Mouse (Mus musculus): ENCODE measurements around the gene Rps10.

Gene Rps10

DNA sequence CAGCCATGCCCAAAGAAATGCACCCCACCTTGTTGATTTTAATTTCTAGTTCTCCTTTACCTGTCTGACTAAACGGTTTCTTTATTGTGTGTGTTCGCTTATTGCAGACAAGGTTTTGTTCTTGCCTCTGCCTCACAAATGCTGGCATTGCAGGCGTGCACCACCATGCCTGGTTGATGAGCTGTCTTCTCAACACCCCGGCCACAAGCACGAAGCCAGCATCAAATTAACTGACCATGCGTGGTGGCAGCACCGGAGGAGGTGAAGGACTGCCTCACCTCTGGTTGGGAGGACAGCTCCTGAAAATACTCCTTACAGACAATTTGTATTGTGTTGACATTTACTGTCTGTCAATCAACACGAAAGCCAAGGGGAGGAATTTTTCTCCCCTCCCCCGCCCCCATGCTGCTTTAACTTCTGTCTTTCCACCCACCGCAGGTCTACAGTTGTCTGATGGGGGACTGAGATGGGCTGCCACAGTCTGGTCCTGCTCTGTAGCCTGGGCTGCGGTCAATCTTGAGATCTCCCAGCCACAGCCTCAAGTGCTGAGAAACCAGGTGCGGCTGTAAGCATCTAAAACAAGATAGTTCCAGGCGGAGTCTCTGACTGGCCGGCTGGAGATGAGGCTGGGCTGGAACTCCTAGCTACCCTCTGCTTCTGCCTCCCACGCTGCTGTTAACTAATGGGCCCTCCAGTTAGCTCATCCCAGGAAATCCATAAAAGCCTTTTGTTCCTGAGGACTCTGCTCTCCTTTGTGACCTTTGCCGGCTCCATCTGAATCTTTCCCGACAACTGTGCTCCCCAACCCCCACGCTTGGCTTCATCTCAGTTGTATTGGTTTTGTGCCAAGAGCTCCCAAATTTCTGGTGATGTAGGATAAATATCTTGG lies at the start of gene Rps10:
Gene Rps10, minus strand, starts transcription at position 538 of the 889 bp plus-strand sequence.
- no peak for DNase-seq (ENCODE audit: low spot score in 2 of 2)

DNA sequence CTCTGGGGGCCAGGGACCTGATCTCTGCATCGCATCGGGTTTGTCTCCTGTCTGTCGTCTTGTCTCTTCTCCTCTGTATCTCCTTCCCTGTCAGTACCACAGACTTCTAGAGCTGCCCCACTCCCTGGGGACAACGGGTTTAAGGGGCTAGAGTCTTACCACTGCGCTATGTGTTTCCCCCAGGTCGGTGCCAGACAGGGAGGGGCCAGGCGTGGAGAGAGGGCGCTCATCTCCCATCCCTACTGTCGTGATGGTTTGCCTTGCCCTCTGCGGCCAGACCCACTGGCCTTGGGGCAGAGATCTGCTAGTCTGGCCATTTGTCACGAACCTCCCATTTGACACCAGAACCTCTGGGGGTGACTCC lies 49.1 kb upstream of the Rps10 start:
- DNase-seq (ENCODE audit: low spot score in 2 of 2): no peak

DNA sequence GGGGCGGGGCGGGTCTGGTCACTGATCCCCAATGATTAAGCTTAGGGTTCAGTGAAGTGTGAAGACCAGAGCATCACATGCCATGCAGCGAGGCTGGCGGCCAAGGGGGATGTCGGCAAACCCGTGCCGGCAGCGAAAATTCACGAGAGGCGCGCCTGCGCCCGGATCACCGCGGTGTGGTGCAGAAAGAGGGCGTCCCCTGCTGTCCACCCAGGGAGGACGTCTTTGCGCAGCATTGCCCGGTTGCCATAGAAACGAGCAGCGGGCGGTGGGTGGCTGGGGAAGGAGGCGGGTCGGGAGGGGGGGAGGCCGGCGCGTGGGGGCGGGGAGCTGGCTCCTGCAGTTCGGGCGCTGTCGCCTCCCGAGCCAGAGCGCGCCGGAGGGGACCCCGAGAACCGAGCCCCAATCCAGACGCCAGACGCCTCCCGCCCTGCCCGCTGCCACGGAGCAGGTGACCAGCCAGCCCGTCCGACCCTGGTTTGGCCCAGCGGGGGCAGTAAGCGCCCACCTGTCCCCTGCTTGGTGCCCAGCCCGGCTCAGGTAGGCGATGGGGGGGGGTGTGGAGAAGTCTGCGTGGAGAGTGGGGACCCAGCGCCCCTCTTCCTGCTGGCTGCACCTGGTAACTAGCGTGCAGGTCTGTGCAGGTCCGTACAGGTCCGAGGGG lies 48.5 kb upstream of the Rps10 start:
- peak; percentile 75 to 78 for DNase-seq (ENCODE audit: low spot score in 2 of 2)

DNA sequence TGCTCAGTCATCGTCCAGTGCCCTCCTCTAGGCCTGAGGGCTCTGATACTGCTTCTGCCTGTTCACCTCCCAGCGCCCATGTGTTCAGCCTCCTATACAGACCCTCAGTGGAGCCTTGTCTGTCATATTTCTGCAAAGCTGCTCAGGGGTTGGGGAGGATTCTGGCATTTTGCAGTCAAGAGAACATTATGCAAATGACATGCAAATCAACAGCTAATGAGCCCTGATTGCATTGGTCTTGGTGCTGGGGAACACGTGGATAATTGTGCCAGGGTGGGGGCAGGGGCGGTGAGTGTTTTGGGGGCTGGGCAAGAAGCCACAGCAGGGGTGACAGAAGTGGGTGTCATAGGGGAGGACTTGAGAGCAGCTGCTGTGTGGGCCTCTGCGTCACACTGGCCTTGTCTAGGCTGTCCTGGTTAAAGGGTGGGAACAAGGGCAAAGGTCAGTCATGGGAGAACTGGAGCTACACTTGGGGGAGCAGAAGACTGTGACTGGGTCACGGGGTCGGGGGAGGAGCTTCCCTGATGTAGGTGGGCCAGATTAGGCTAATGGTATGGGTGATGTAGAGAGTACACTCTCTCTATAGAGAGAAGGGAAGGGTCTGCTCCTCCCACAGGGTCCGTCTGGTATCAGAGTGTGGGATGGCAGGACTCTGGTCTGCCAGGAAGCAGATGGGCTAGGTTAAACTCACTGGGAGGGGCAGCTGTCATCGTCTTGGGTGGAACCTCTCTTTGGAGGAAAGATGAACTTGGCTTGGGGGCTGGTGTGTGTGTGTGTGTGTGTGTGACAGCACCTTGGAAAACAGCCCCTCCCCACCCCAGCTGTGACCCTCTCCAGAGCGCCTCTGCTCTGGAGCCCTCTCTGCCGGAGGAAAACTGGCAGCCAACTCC lies 42.7 kb upstream of the Rps10 start:
- DNase-seq (ENCODE audit: low spot score in 2 of 2): no peak

DNA sequence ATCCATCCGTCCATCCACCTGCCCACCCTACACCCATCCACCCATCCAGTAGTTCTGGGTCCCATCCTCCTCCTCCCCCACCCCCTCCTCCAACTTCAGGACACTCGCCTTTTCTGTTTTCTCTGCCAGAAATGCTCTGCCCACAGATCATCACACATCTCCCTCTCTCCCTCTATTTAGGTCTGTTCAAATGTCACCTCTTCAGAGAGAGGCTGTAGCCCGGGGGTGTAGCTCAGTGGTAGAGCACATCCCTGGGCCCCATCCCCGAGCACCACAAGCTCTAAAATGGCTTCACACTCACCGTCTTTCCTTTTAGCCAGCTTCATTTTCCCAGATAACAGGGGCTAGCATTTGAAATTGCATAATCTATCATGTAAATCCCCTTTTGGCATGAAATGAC lies 41.3 kb upstream of the Rps10 start:
- no peak for DNase-seq (ENCODE audit: low spot score in 2 of 2)

DNA sequence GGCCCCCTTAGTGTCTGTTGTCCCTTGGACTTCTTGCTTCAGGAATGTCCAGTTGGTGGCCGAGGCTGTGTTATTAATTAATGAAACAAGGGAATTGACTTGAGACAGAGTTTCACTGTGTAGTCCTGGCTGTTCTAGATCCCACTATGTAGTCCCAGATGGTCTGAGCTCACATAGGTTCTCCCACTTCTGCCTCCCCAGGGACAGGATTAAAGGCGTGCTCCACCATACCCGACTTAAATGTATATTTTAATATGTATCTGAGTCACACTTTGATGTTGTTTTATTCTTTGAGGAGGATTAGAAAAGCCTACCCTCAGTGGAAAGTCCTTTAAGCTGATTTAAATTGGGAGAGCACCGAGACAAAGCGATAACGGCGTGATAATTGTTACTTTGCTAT lies 39.8 kb upstream of the Rps10 start:
- no peak for DNase-seq (ENCODE audit: low spot score in 2 of 2)

DNA sequence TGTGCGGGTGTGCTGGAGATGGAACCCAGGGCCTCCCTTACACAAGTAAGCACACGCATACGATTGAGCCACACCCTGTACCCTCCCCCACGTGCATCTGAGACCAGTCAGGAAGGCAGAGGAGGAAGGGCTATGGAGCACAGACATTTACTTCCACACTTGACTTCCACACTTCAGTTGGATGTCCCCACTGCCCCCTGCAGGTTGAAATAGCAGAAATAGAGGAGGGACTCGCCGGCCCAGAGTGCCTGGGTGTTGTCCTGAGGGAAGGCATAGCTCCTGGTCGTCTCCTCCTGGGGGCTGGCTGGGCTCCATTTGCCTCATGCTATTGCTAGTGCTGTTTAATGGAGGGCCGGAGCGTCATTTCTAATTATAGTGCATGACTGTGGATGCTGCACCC lies 39.0 kb upstream of the Rps10 start:
- DNase-seq (ENCODE audit: low spot score in 2 of 2): no peak

DNA sequence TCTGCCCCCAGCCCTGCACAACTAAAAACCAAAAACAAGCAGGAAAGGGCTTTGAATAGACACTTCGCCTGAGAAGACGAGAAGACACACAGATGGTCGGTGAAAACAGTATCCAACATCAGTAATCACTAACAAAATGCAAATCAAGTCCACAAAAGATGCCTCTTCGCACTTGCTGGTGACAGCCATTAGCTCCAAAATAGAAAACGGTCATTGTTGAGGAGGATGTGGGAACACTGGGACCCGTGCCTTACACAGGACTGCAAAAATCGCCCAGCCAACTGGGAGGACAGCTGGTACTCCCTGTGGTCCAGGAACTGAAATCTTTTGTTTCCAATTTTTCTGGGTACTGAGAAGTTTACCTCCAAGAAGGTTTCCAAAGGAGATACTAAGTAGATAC lies 37.5 kb upstream of the Rps10 start:
- DNase-seq (ENCODE audit: low spot score in 2 of 2): no peak

DNA sequence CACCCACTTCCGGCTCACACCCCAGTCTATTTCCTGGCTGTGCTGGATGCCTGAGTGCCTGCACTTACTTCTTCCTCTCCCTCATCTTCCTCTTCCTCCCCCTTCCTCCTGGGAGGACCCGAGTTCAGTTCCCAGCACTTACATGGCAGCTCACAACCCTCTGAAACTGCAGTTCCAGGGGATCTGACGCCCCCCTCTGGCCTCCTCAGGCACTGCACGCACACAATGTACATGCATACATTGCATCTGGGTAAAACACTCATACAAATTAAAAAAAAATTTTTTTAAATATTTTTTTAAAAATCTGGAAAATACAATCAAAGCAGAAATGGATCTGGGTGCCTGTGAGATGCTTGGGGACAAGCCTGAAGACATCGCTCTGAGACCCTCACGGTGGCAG lies 35.3 kb upstream of the Rps10 start:
- DNase-seq (ENCODE audit: low spot score in 2 of 2): no peak

DNA sequence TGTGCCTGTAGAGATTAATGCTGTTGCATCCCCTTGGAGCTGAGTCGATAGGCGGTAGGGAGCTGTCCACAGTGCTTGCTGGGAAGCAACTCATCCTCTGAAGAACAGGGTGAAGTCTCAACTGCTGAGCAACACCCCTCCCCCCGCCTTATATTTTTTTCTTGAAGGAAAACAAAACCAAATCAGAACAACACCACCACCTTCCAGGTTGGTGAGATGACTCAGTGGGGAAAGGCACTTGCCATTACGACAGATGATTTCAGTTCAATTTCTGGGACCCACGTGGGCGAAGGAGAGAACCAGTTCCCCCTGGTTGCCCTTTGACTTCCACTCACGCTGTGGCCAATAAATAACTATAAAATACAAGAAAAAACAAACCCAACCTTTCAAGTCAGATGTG lies 22.3 kb upstream of the Rps10 start:
- no peak for DNase-seq (ENCODE audit: low spot score in 2 of 2)

DNA sequence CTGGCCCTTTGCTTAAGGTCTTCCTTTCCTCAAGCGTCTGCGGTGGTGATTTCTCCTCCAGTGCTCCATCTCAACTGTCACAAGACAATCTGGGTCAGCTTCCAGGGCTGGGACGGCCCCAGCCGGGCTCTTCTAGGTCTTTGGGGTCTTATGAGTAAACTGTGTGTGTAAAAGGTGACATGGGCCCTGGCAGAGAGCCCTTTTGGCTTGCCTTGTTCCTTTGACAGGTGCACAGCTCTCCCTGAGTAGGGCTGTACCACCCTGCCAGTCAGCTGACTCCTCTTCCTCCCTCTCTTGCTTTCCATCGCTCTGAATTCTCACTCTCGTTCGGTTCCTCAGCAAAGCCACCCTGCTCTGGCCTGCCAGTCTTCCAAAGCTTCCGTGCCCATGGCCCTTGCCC lies 20.7 kb upstream of the Rps10 start:
- no peak for DNase-seq (ENCODE audit: low spot score in 2 of 2)

DNA sequence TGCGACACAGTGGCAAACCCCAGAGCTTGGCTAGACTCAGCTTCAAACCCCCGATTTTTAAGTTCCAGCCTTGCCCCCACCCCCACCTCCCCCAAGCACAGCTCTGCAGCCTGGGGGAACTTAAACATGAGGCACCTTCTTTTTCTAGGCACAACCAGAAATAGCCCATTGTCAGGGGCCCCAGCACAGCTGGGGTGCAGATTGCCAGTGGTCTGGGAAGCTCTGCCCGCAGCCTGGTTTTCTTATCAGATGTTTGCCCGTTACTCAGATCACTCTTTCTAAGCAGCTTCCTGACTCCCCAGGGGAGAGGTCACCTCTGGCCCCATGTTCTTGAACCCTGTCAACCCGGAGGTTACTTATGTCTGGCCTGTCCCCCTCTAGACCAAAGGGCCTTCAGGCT lies 19.9 kb upstream of the Rps10 start:
- DNase-seq (ENCODE audit: low spot score in 2 of 2): no peak

DNA sequence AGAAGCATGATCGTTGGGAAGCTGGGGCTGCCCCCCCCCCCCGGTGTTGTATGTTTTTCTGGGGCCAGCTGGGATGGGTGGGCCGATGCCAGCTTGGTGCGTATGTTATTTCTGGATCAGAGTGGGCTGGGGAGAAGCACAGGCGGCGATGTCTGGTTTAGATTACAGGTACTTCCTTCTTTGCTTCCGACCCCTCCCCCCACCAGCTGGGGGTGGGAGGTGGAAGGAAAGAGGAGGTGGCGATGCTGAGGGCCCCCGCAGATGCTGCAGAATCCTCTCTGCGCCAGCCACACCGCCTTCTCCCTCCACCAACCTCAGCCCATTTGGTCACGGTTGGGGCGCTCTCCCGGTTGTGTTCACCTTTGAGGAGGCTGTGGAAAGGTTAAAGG lies 19.5 kb upstream of the Rps10 start:
- DNase-seq (ENCODE audit: low spot score in 2 of 2): peak; percentile 62 to 70

DNA sequence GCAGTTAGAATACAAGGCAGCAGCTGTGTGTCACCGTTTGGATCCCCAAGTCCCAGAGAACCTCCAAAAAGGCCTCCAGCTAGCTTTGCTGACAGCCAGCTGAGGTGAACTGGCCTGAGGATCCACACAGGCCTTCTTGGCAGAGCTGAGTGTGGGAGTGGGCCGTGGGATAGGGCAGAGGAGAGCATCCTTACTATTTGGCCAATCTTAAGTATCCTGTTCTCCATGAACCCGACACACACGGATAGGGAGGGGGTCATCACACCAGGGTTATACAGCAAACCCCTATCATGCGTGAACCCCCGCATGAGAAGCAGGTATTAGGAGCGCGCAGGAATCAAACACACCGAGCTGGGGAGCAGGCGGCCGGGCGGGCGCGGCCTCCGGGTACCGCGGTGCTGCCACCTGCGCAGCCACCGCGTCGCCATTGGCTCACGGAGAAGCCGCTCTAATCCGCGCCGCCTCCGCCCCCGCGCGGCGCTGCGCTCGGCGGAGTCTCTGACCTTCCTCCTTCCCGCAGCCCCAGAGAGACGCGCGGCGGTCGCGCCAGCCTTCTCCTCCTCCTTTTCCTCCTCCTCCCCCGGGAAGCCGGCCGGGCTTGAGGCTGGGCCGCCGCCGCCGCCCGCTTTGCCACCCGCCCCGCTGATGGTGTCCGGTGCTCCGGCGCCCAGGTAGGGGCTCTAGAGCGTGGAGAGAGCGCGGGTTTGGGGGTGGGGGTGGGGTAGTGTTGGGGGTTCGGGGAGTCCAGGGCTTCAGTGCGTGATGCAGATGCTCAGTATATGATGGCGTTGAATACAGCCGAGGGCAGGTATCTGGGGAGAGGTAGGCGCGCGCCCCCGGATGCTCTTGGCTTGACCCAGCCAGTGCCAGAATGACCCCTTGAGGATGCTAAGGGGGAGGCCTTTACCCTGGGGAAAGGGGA lies 18.9 kb upstream of the Rps10 start, which contains the start of gene Pacsin1:
Gene Pacsin1, plus strand, starts transcription at position 421 of the 922 bp plus-strand sequence.
- peak; percentile 63 to 64 for DNase-seq (ENCODE audit: low spot score in 2 of 2)

DNA sequence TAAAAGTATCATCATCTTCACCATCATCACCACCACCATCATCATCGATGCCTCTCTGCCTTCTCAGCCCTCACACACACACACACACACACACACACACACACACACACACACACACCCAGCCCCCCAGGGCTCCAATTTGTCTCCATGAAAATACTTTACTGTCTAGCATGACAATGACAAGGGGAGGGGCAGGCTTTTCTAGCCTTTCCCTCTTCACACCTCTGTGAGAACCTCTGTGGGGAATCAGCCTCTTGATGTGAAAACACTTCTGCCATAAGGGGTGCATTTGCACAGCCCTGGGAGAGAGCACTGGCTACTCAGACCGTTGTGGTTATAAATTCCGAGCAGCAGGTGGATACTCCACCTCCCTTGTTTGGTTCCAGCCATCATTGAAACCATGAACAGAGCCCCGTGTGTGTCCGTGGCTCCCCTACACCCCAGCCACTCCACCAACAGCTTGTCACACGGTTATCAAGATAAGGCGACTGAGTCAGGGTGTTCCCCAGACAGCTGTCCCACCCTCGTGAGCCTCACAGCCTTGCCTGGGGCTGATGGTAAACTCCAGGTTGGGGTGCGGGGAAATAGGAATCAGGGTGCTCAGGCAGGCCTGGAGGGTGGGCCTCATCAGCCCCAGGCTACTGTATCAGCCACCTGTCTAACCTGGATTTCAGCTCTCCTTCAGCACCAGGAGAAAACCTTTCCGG lies 16.9 kb upstream of the Rps10 start:
- no peak for DNase-seq (ENCODE audit: low spot score in 2 of 2)

DNA sequence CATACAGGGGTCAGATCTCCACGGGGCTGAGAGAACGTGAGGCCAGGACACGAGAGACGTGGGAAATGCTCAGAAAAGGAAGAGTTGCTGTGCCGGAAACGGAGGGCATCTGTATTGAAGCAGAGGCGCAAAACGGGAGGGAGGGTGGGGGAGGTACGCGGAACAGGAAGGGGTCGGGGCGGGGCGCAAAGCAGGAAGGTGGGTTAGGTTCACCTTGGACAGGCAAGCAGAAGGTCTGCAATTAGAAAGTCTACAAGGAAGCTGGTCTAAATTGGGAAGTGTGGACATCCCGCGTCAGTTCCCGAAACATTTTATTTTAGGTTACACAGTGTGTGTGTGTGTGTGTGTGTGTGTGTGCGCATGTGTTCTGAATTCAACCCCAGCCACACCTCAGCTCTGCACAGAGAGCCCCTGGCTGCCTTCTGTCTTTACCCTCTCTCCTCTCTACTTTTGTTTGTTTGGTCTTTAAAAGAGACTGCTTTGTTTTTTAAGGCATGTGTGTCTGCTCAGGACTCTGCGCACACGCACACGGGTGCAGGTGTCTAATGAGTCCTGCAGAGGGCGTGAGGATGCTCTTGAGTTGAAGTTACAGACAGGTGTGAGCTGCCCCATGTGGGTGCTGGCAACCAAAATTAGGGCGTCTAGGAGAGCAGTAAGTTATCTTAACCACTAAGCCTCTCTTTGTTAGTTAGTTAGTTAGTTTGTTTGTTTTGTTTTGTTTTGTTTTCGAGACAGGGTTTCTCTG lies 15.7 kb upstream of the Rps10 start:
- no peak for DNase-seq (ENCODE audit: low spot score in 2 of 2)

DNA sequence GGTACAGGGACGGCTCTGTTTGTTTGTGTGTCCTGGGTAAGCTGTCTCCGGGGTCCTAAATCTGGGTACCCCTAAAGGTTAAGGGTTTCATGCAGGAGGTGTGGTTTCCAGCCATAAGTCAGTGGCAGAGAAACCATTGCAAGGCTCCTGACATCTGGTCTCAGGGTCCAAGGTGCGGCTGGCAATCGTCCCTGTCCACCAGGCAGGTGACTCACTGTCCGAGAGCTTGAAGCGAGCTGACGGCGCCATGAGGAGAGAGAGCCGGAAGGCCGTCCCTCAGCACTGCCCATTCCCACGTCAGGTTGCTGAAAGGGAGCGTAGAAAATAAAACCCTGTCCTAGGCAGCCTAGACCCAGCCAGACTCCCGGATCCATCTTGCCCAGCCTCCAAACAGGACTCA lies 14.1 kb upstream of the Rps10 start:
- DNase-seq (ENCODE audit: low spot score in 2 of 2): no peak

DNA sequence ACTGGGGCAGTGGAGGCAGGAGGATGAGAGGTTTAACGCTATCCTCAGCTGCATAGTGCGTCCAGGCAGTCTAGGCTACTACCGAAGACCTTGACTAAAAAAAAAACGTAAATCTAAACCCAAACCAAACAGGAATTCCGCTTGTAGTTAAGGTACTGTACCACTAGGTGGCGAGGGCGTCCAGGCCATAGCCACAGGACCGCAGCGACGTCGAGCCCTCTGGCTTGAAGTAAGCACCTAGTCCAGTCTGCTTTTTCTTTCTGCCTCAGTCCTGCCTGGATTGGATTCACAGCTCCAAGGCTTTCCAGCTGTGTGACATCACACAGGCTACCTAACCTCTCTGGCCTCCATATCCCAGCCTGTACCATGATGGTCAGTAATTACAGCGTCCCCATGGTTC lies 13.7 kb upstream of the Rps10 start:
- no peak for DNase-seq (ENCODE audit: low spot score in 2 of 2)

DNA sequence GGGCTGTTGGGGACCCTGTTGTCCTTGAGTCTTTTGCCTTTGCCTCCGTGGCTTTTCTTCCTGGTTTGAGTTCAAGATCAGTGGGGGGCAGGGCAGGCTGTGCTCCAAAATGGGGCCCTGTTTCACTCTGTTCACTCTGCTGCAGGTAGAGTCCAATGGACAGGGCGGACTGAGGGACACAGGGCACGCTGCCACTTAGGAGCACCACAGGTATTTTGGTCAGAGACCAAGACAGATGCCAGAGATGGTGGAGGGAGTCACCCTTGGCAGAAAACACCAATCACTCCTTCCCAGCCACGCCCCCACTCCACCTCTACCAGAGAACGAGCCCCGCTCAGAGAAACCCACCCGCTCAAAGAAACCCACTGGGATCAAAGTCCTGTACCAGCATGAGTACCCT lies 9.3 kb upstream of the Rps10 start:
- no peak for DNase-seq (ENCODE audit: low spot score in 2 of 2)

DNA sequence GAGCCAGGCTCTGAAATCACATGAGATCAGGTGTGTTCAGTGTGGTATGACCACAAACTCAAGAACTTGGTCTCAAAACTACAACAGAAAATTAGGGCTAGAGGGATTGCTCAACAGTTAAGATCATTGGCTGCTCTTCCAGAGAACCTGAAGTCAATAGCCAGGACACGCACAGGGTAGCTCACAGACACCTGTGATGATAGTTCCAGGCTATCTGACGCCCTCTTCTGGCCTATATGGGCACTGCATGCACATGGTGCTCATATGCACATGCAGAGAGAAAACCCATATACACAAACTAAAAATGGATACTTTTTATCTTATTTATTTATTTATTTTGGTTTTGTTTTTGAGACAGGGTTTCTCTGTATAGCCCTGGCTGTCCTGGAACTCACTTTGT lies 8.1 kb upstream of the Rps10 start:
- no peak for DNase-seq (ENCODE audit: low spot score in 2 of 2)
